Mouse (Mus musculus) Muller cell, postnatal 12 days (primary cell): Measurements from ENCODE around the gene Tcap.

ENCODE experiments used
- DNase-seq: peaks from one replicate; pipeline ENCODE4 v3.0.0-alpha.2; 2015; ENCODE audit errors: inconsistent ontology term

The Tcap gene

GRCm38 (mm10) chr11:98383261-98384030 lies at the start of gene Tcap:
Gene Tcap (plus strand): TSS chr11:98383811.
- no peak for DNase-seq

- no peak for DNase-seq
These were observed 49.5 kb upstream of the Tcap start for GRCm38 (mm10) chr11:98333981-98334741.

GRCm38 (mm10) chr11:98335250-98335649 lies 48.4 kb upstream of the Tcap start:
- no peak for DNase-seq

- DNase-seq, result no peak
These were observed 47.1 kb upstream of the Tcap start for GRCm38 (mm10) chr11:98336245-98337107.

- DNase-seq, result peak; percentile 61
These were observed 45.1 kb upstream of the Tcap start for GRCm38 (mm10) chr11:98338507-98338961.

- DNase-seq, result peak; percentile 80
These were observed 44.5 kb upstream of the Tcap start for GRCm38 (mm10) chr11:98339071-98339501.

- no peak for DNase-seq
These were observed 43.8 kb upstream of the Tcap start for GRCm38 (mm10) chr11:98339679-98340287.

- DNase-seq, result no peak
These were observed 43.0 kb upstream of the Tcap start for GRCm38 (mm10) chr11:98340597-98340996.

- no peak for DNase-seq
These were observed 42.4 kb upstream of the Tcap start for GRCm38 (mm10) chr11:98341174-98341573.

GRCm38 (mm10) chr11:98342000-98342945 lies 41.3 kb upstream of the Tcap start:
- peak; percentile 84 for DNase-seq

- DNase-seq, result peak; percentile 54
These were observed 38.4 kb upstream of the Tcap start for GRCm38 (mm10) chr11:98345253-98345652.

GRCm38 (mm10) chr11:98346168-98346567 lies 37.4 kb upstream of the Tcap start:
- no peak for DNase-seq

- no peak for DNase-seq
These were observed 36.1 kb upstream of the Tcap start for GRCm38 (mm10) chr11:98347385-98348082.

GRCm38 (mm10) chr11:98348083-98348961 lies 35.3 kb upstream of the Tcap start, which contains the start of gene Ppp1r1b:
Gene Ppp1r1b (plus strand): TSS chr11:98348404.
- DNase-seq, result peak; percentile 69

GRCm38 (mm10) chr11:98349308-98349707 lies 34.3 kb upstream of the Tcap start:
- no peak for DNase-seq

GRCm38 (mm10) chr11:98352272-98352990 lies 31.2 kb upstream of the Tcap start:
- DNase-seq, result no peak

GRCm38 (mm10) chr11:98353651-98354211 lies 29.9 kb upstream of the Tcap start:
- DNase-seq, result no peak

GRCm38 (mm10) chr11:98354445-98354844 lies 29.2 kb upstream of the Tcap start:
- DNase-seq, result no peak
